Mouse (Mus musculus): ENCODE measurements around the gene Pax7. TPM values are rescaled to one million over a fixed set of nuclear protein-coding genes. Genes with fewer than 3 reads are reported as not detected.

Pax7 gene
- polyA plus RNA-seq, 2 experiments: 1.9 to 4.7 TPM

DNA sequence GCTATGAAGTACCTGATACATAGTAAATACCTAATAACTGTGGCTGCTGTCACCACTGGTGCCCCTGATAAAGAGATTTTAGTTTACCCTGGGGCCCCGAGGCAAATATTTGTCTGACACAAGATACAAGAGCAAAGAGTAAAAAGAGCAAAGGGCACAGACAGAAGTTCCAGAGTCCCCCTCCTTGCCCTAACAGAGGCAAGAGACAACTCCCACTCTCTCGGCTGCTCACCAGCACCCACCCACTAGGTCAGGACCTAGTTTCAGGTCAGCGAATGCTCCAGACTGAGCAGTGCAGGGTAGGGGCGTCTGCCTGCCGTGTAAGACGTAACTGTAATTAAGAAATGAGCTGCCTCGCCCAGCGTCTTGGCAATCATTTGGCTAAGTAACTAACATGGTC lies 42.2 kb downstream of the Pax7 start:
- Histone ChIP-seq H3K9ac (ENCODE audit: low read depth, low read length, severe bottlenecking) (no peak overlapping the region), H3K9me3 (ENCODE audit: control insufficient read depth, low read length) (no peaks in the 10 kb centered on the region), H3K36me3 (ENCODE audit: control insufficient read depth, insufficient read depth, low read length) (no peaks in the 10 kb centered on the region), H3K27me3 (ENCODE audit: control insufficient read depth, insufficient read depth, low read length) (0 out of 2 replicates have a peak, but pooled peaks cover 4% of the 10 kb centered on the region), H3K4me2 (replicated peaks; ENCODE audit: low read depth, low read length, severe bottlenecking) (no peak overlapping the region), H3K4me3 (replicated peaks; ENCODE audit: low read length) (no peak overlapping the region), H3K4me1 (ENCODE audit: control insufficient read depth, insufficient read depth, low read length) (peaks cover 3% of the 10 kb centered on the region; the same call in 1 of the 2 replicates), H3K27ac (replicated peaks; ENCODE audit: low read depth, low read length) (no peak overlapping the region)
- no peak for ATAC-seq (ENCODE audit: low FRiP score, low read depth)
- DNase-seq (ENCODE audit: low spot score): no peak
- no peak for TF ChIP-seq POLR2A (IDR thresholded peaks at IDR 0.05; ENCODE audit: borderline replicate concordance, extremely low read depth, insufficient read depth, insufficient read length)
- WGBS: 23% methylated on average over 8 of the region's 8 CpGs

DNA sequence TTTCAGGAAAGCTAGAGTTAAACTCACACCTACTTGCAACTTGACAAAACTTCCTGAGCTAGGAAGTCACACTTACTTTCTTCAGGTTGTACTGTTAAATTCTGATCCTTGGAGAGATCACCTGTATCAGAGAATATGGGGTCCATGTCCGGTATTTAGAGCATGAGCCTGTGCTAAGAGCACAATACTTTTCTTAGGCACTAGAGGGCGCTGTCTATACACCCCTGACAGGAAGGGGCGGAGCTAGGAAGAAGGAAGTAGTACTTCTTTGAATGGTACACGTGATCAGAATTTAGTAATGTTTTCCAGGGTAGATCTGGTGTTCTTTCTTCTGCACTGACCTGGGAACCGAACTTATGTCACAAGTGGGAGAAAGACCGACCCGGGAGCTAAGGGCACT lies 43.6 kb downstream of the Pax7 start:
- no peak for DNase-seq (ENCODE audit: low spot score)
- no peaks in the 10 kb centered on the region for H3K27me3 ChIP-seq (ENCODE audit: control insufficient read depth, insufficient read depth, low read length)
- H3K9ac ChIP-seq (ENCODE audit: low read depth, low read length, severe bottlenecking): no peak overlapping the region
- no peak overlapping the region for H3K27ac ChIP-seq (replicated peaks; ENCODE audit: low read depth, low read length)
- TF ChIP-seq POLR2A (IDR thresholded peaks at IDR 0.05; ENCODE audit: borderline replicate concordance, extremely low read depth, insufficient read depth, insufficient read length): no peak
- H3K9me3 ChIP-seq (ENCODE audit: control insufficient read depth, low read length): no peaks in the 10 kb centered on the region
- ATAC-seq (ENCODE audit: low FRiP score, low read depth): no peak
- no peak overlapping the region for H3K4me2 ChIP-seq (replicated peaks; ENCODE audit: low read depth, low read length, severe bottlenecking)
- H3K4me1 ChIP-seq (ENCODE audit: control insufficient read depth, insufficient read depth, low read length): no peaks in the 10 kb centered on the region
- WGBS: 77% methylated on average over 7 of the region's 7 CpGs
- H3K4me3 ChIP-seq (replicated peaks; ENCODE audit: low read length): no peak overlapping the region
- H3K36me3 ChIP-seq (ENCODE audit: control insufficient read depth, insufficient read depth, low read length): no peaks in the 10 kb centered on the region

DNA sequence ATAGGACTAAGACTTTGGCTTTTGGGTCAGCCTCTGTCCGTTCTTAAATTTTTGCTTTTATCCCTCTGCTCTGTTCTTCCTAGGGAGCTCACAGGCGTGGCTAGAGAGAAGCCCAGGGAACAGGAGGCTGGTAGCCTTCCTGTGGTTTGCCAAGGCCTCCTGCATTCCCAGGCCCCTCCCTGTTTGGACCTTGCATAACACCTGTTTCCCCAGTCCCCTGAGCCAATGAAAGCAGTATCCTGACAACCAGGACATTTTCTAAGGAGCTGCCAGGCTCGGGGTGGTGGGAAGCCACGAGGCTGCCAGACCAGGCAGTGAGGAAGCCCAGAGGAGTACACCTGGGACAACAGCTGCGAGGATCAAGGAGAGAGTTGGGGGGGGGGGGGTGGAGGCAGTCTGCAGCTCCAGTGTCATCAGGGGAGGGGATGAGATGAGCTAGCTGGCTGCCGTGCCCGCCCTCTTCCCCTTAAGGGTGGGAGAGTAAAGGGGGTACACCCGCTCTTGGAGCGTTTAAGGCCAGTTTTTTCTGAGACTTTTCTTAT lies 50.3 kb downstream of the Pax7 start:
- H3K9ac ChIP-seq (ENCODE audit: low read depth, low read length, severe bottlenecking): no peak overlapping the region
- H3K4me1 ChIP-seq (ENCODE audit: control insufficient read depth, insufficient read depth, low read length): no peaks in the 10 kb centered on the region
- H3K36me3 ChIP-seq (ENCODE audit: control insufficient read depth, insufficient read depth, low read length): no peaks in the 10 kb centered on the region
- H3K27ac ChIP-seq (replicated peaks; ENCODE audit: low read depth, low read length): no peak overlapping the region
- TF ChIP-seq POLR2A (IDR thresholded peaks at IDR 0.05; ENCODE audit: borderline replicate concordance, extremely low read depth, insufficient read depth, insufficient read length): no peak
- WGBS: 37% methylated on average over 9 of the region's 9 CpGs
- ATAC-seq (ENCODE audit: low FRiP score, low read depth) (no peak), DNase-seq (ENCODE audit: low spot score) (no peak)
- H3K4me2 ChIP-seq (replicated peaks; ENCODE audit: low read depth, low read length, severe bottlenecking): no peak overlapping the region
- peaks cover 6% of the 10 kb centered on the region; the same call in 1 of the 2 replicates for H3K27me3 ChIP-seq (ENCODE audit: control insufficient read depth, insufficient read depth, low read length)
- no peak overlapping the region for H3K4me3 ChIP-seq (replicated peaks; ENCODE audit: low read length)
- no peaks in the 10 kb centered on the region for H3K9me3 ChIP-seq (ENCODE audit: control insufficient read depth, low read length)

GRCm38 (mm10) chr4:139771125-139771631 lies 62.1 kb downstream of the Pax7 start:
- no peak for TF ChIP-seq POLR2A (IDR thresholded peaks at IDR 0.05; ENCODE audit: borderline replicate concordance, extremely low read depth, insufficient read depth, insufficient read length)
- Histone ChIP-seq H3K36me3 (ENCODE audit: control insufficient read depth, insufficient read depth, low read length) (no peaks in the 10 kb centered on the region), H3K4me3 (replicated peaks; ENCODE audit: low read length) (no peak overlapping the region), H3K27me3 (ENCODE audit: control insufficient read depth, insufficient read depth, low read length) (peaks cover 21% of the 10 kb centered on the region; the same call in 1 of the 2 replicates), H3K27ac (replicated peaks; ENCODE audit: low read depth, low read length) (no peak overlapping the region), H3K9ac (ENCODE audit: low read depth, low read length, severe bottlenecking) (no peak overlapping the region), H3K4me1 (ENCODE audit: control insufficient read depth, insufficient read depth, low read length) (no peaks in the 10 kb centered on the region), H3K4me2 (replicated peaks; ENCODE audit: low read depth, low read length, severe bottlenecking) (no peak overlapping the region), H3K9me3 (ENCODE audit: control insufficient read depth, low read length) (no peaks in the 10 kb centered on the region)
- WGBS: 10% methylated on average over 9 of the region's 9 CpGs
- DNase-seq (ENCODE audit: low spot score) (peak; percentile 26), ATAC-seq (ENCODE audit: low FRiP score, low read depth) (peak; percentile 76)

DNA sequence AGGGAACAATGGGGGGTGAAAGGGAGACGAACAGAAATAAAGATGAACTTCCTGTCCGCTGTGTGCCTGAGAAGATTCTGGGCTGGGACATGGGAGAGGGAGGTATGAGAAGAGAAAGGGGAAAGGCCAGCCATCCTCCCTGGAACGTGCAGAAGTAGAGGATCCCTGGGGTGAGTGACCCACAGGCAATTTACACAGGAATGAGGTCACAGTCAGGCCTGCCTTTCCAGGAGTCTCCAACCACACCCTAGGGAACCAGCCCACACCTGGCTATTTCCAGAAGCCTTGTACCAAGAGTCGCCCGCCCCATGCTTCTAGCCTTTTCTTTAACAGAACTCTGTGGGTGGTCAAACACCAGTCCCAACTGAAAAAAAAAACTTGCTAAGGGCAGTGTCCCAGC lies 65.5 kb downstream of the Pax7 start:
- Histone ChIP-seq H3K9ac (ENCODE audit: low read depth, low read length, severe bottlenecking) (no peak overlapping the region), H3K36me3 (ENCODE audit: control insufficient read depth, insufficient read depth, low read length) (no peaks in the 10 kb centered on the region), H3K27ac (replicated peaks; ENCODE audit: low read depth, low read length) (no peak overlapping the region), H3K4me1 (ENCODE audit: control insufficient read depth, insufficient read depth, low read length) (no peaks in the 10 kb centered on the region), H3K9me3 (ENCODE audit: control insufficient read depth, low read length) (no peaks in the 10 kb centered on the region), H3K27me3 (ENCODE audit: control insufficient read depth, insufficient read depth, low read length) (peaks cover 43% of the 10 kb centered on the region), H3K4me3 (replicated peaks; ENCODE audit: low read length) (no peak overlapping the region), H3K4me2 (replicated peaks; ENCODE audit: low read depth, low read length, severe bottlenecking) (no peak overlapping the region)
- ATAC-seq (ENCODE audit: low FRiP score, low read depth): no peak
- DNase-seq (ENCODE audit: low spot score): no peak
- no peak for TF ChIP-seq POLR2A (IDR thresholded peaks at IDR 0.05; ENCODE audit: borderline replicate concordance, extremely low read depth, insufficient read depth, insufficient read length)
- 19% methylated on average over 5 of the region's 5 CpGs for WGBS

Data from limb, embryonic 14.5 days (tissue).